Mouse (Mus musculus) layer of hippocampus, adult 11-12 months (tissue): ENCODE measurements around the gene Ccdc78.

ENCODE experiments used
- DNase-seq: peaks from one replicate; pipeline ENCODE4 v3.0.0; 2022; ENCODE audit warnings: low spot score

The Ccdc78 gene

GRCm38 (mm10) chr17:25833961-25834594 lies 47.7 kb downstream of the Ccdc78 start:
- DNase-seq, result no peak

GRCm38 (mm10) chr17:25834595-25835222 lies 48.3 kb downstream of the Ccdc78 start:
- DNase-seq, result no peak

- no peak for DNase-seq
These were observed 48.9 kb downstream of the Ccdc78 start for GRCm38 (mm10) chr17:25835301-25835700.

GRCm38 (mm10) chr17:25835816-25836215 lies 49.4 kb downstream of the Ccdc78 start:
- no peak for DNase-seq

- DNase-seq, result peak; percentile 68
These were observed 50.2 kb downstream of the Ccdc78 start for GRCm38 (mm10) chr17:25836397-25837075.

- DNase-seq, result peak; percentile 86
These were observed 50.7 kb downstream of the Ccdc78 start, which contains the start of gene Rhbdl1 for GRCm38 (mm10) chr17:25837076-25837410. Rhbdl1 (minus strand) TSS chr17:25837295.

- no peak for DNase-seq
These were observed 51.2 kb downstream of the Ccdc78 start for GRCm38 (mm10) chr17:25837533-25837932.

- no peak for DNase-seq
These were observed 52.5 kb downstream of the Ccdc78 start for GRCm38 (mm10) chr17:25838904-25839303.

GRCm38 (mm10) chr17:25839455-25840235 lies 53.3 kb downstream of the Ccdc78 start:
- no peak for DNase-seq
